In the genomic region with DNA sequence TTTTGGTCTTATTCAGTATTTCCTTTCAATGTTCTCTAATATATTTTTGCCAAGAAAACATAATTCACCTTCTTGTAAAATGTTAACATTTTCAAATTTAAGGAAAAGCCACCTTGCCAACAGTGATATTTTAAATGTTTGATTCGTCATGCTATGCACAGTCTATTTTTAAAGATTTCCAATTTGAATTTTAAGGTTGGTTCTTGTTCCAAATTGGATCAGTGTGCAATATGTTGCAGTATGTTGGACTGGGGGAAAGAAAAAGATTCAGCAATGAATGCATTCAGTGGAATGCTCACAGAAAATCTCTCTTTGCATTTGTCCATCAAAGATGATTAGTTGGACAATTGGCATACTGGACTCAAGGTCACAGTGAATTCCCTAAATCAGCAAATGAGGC, we compare ENCODE assay signal across 24 mouse cellular contexts.
"Had no signal": no experiment of that assay in that cellular context is flagged by ENCODE, and none has a peak within 500 bp of the region (broad histone marks: within the 10 kb centered on the region; RNA-seq: fewer than 3 reads in every experiment).

No protein-coding gene starts in this region.

- H3K4me2 ChIP-seq: kidney, embryonic 15.5 days; limb, embryonic 12.5 days; limb, embryonic 15.5 days; liver, embryonic 11.5 days; lung, embryonic 14.5 days; midbrain, embryonic 13.5 days; neural tube, embryonic 13.5 days; stomach, embryonic 15.5 days had no signal

- H3K36me3 ChIP-seq: kidney, embryonic 15.5 days; limb, embryonic 12.5 days; limb, embryonic 15.5 days; midbrain, embryonic 10.5 days; midbrain, embryonic 13.5 days; neural tube, embryonic 13.5 days; stomach, embryonic 15.5 days had no signal

- H3K4me3 ChIP-seq: kidney, embryonic 15.5 days; limb, embryonic 12.5 days; limb, embryonic 15.5 days; megakaryocyte, embryonic 14.5 days; midbrain, embryonic 10.5 days; midbrain, embryonic 13.5 days; myocyte; neural tube, embryonic 13.5 days; stomach, embryonic 15.5 days had no signal

- H3K9ac ChIP-seq: kidney, embryonic 15.5 days; limb, embryonic 12.5 days; limb, embryonic 15.5 days; liver, embryonic 14.5 days; liver, postnatal 0 days; lung, embryonic 14.5 days; midbrain, embryonic 13.5 days; neural tube, embryonic 13.5 days; stomach, embryonic 15.5 days had no signal

- H3K27me3 ChIP-seq: kidney, embryonic 15.5 days; limb, embryonic 12.5 days; limb, embryonic 15.5 days; megakaryocyte, embryonic 14.5 days; midbrain, embryonic 13.5 days; neural tube, embryonic 13.5 days; stomach, embryonic 15.5 days had no signal

- H3K9me3 ChIP-seq: kidney, embryonic 15.5 days; limb, embryonic 12.5 days; limb, embryonic 15.5 days; megakaryocyte, embryonic 14.5 days; midbrain, embryonic 10.5 days; midbrain, embryonic 13.5 days; neural tube, embryonic 13.5 days; stomach, embryonic 15.5 days had no signal

- ATAC-seq: liver, postnatal 0 days; lung, postnatal 0 days; midbrain, embryonic 13.5 days had no signal

- H3K27ac ChIP-seq: kidney, embryonic 15.5 days; limb, embryonic 12.5 days; limb, embryonic 15.5 days; liver, embryonic 14.5 days; midbrain, embryonic 10.5 days; midbrain, embryonic 13.5 days; neural tube, embryonic 13.5 days; stomach, embryonic 15.5 days had no signal

- H3K4me1 ChIP-seq: kidney, embryonic 15.5 days; limb, embryonic 12.5 days; limb, embryonic 15.5 days; megakaryocyte, embryonic 14.5 days; midbrain, embryonic 10.5 days; midbrain, embryonic 13.5 days; neural tube, embryonic 13.5 days; stomach, embryonic 15.5 days had no signal

- DNase-seq: kidney, adult 8-10 months; kidney, postnatal 10 days; kidney, postnatal 36 days; left cerebral cortex, postnatal 4 days; liver, postnatal 0 days; lung, embryonic 14.5 days; lung, postnatal 36 days; retina, postnatal 1 day; right cerebral cortex, postnatal 25 days; spleen, adult 18-20 months; thymus, adult 18-20 months; thymus, postnatal 36 days had no signal
